Mouse (Mus musculus) G1E-ER4 (cell line): ENCODE results near the gene Tfap2e. TPM values are rescaled to one million over a fixed set of nuclear protein-coding genes. Genes with fewer than 3 reads are reported as not detected.

ENCODE experiments used
- GATA1 ChIP-seq: IDR thresholded peaks from one replicate; pipeline ENCODE4 v1.8.0; 2012; ENCODE audit warnings: low read length, inconsistent platforms
- polyA plus RNA-seq: library from polyadenylated mRNA; stranded (reverse); fragments of >175 nt; gene quantifications from 2 replicates; pipeline ENCODE4 v1.2.3, GENCODE M21; 2012

Gene Tfap2e
- polyA plus RNA-seq, 1 experiment = not detected

DNA sequence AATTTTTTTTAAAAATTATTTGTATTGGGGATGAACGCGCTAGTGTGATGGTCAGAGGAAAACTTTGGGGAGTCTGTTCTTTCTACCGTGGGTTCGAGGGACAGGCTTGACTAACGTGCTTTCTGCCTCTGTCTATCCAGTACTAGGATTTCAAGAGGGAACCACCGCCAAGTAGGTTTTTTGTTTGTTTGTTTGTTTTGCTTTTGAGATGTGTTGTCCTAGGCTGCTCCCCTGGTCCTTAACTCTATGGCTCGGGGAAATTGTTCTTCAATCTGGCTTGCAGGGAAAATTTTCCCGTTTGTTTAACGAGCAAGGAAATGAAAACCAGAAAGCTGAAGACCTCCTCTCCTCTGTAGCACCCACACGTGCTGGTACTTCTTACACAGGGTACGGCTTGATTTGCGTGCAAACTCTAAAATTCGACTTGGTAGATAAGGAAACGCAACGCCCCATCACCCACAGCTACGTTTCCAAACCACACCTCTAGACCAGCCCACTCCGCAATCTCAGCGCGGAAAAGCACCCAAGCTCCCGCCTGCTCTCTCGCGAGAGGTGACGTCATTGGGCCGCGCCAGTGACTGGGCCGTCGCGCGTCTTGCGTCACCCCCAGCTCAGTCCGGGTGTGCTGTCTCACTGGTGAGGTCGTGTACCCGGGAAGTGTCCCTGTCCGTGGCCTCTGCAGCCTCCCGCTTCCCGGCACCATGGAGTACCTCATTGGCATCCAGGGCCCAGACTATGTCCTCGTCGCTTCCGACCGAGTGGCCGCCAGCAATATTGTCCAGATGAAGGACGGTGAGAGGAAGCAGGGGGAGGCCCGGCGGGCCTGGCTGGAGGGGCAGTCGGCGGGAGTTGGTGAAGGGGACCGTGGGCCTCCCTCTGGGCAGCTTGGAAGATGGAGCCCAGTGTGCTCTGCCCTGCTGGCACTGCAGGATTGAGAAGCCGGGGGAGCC lies 58.7 kb downstream of the Tfap2e start, which contains the start of gene Psmb2:
Psmb2 (plus strand) TSS at position 577 of the 950 bp plus-strand sequence.
- TF ChIP-seq GATA1 = no peak

DNA sequence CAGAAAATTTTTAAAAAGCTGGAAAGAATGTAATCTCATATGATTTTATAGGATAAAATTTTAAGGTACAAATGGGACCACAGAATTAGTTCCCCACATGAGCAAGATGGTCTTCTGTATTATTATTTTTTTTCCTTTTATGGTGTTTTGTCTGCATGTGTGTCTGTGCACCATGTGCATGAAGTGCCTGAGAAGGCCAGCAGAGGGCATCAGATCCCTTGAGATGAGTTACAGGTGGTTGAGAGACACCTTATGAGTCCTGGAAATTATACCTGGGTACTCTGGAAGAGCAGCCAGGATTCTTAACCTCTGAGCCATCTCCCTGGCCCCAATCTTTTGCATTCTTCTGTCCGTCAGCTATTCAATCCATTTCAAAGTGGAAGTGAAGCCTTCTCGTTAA lies 69.0 kb downstream of the Tfap2e start:
- no peak for TF ChIP-seq GATA1

Other genes with a start within 250 kb of the Tfap2e start
- gene Ago4, start 202.8 kb downstream of the Tfap2e start, polyA plus RNA-seq = not detected in 2 replicates
- gene Clspn, start 179.3 kb downstream of the Tfap2e start, polyA plus RNA-seq = 5.7 and 9.8 TPM in 2 replicates
- gene 5730409E04Rik, start 126.4 kb downstream of the Tfap2e start, polyA plus RNA-seq = not detected in 2 replicates
- 124 and 160 TPM in 2 replicates for gene Psmb2, start 58.6 kb downstream of the Tfap2e start, polyA plus RNA-seq
- gene Ncdn, start 17.2 kb upstream of the Tfap2e start, polyA plus RNA-seq = 106 and 108 TPM in 2 replicates
- gene AU040320, start 17.3 kb upstream of the Tfap2e start, polyA plus RNA-seq = 20.9 and 27.8 TPM in 2 replicates
- 3.1 and 3.9 TPM in 2 replicates for gene Zmym4, start 231.9 kb upstream of the Tfap2e start, polyA plus RNA-seq